Mouse (Mus musculus): ENCODE measurements around the gene Agpat3. TPM values are rescaled to one million over a fixed set of nuclear protein-coding genes. Genes with fewer than 3 reads are reported as not detected.

Gene Agpat3
- total and polyA plus RNA-seq, 3 experiments: 0.07 TPM; not detected in 2

DNA sequence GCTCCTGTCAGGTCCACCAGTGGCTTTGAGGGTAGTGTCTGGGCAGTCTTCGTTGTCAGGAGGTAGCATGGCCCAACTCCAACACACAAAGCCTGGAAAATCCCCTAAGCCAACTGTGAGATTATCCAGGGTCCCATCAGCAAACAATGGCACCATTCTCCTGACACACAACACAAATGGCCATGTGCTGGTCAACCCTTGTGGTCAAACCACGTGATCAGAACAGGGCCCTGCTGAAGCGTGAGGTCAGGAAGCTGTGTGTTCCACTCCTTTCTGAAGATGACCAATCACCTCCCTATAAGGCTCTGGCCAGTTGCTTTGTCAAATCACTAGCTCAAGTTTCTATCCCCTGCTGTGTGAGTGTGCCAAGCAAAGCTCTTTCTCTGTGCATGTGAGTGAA is 47.3 kb downstream of the Agpat3 start:
- H3K4me1 ChIP-seq (ENCODE audit: control insufficient read depth in 1 of 2, insufficient read depth in 2 of 2, low read length in 2 of 2): no peaks in the 10 kb centered on the region
- H3K9ac ChIP-seq (ENCODE audit: control insufficient read depth, low read depth, low read length, poor library complexity, severe bottlenecking): no peak overlapping the region
- H3K79me2 ChIP-seq (ENCODE audit: control insufficient read depth, insufficient read depth, low read length, poor library complexity): no peaks in the 10 kb centered on the region
- no peak overlapping the region for H3K4me3 ChIP-seq (ENCODE audit: control insufficient read depth in 1 of 2, insufficient read depth in 1 of 2, low read depth in 2 of 2, low read length in 2 of 2)
- peaks cover 8 to 10% of the 10 kb centered on the region in 2 experiments for H3K27me3 ChIP-seq (ENCODE audit: control insufficient read depth in 1 of 2, insufficient read depth in 2 of 2, low read length in 2 of 2)
- no peak for DNase-seq (ENCODE audit: low read depth, low spot score)
- H3K36me3 ChIP-seq (ENCODE audit: control insufficient read depth in 1 of 2, insufficient read depth in 2 of 2, low read length in 2 of 2): no peaks in the 10 kb centered on the region
- no peaks in the 10 kb centered on the region for H3K9me3 ChIP-seq (replicated peaks; ENCODE audit: insufficient read depth, low read length)
- no peak for TF ChIP-seq RAD21 (IDR thresholded peaks at IDR 0.05; ENCODE audit: low read depth, low read length)
- TF ChIP-seq MYC (IDR thresholded peaks at IDR 0.05; ENCODE audit: low read depth, low read length): no peak
- no peak for TF ChIP-seq KAT2A (conservative IDR thresholded peaks at IDR 0.05; ENCODE audit: low read depth, low read length)
- TF ChIP-seq MYB (IDR thresholded peaks at IDR 0.05; ENCODE audit: low read depth, low read length): no peak
- no peak for TF ChIP-seq USF1 (IDR thresholded peaks at IDR 0.05; ENCODE audit: low read depth, low read length)
- TF ChIP-seq MAFK (IDR thresholded peaks at IDR 0.05; ENCODE audit: borderline replicate concordance, low read depth, low read length): no peak
- TF ChIP-seq POLR2AphosphoS2 (IDR thresholded peaks at IDR 0.05; ENCODE audit: low read length): no peak
- no peak for TF ChIP-seq ZC3H11A (IDR thresholded peaks at IDR 0.05; ENCODE audit: low read depth, low read length)
- no peak overlapping the region for H3K27ac ChIP-seq (ENCODE audit: control insufficient read depth, low read depth, low read length)

DNA sequence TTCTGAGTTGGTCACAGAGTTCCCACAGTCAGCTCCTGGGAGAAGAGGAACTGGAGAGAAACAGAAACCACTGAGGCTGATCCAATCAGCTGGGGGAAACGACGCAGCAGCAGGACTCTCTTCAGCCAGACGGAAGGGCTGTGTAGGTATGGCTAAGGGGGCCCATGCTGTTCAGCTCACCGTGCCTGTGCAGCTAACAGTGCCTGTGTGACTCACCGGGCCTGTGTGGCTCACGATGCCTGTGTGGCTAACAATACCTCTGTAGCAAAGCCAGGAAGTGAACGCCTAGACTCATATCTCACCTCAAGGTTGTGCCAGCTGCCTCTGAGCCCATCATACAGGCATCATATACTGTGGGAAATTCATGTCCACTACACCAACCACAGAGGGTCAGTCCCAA is 48.6 kb downstream of the Agpat3 start:
- H3K4me1 ChIP-seq (ENCODE audit: control insufficient read depth in 1 of 2, insufficient read depth in 2 of 2, low read length in 2 of 2): no peaks in the 10 kb centered on the region
- no peak overlapping the region for H3K27ac ChIP-seq (ENCODE audit: control insufficient read depth, low read depth, low read length)
- H3K4me3 ChIP-seq (ENCODE audit: control insufficient read depth in 1 of 2, insufficient read depth in 1 of 2, low read depth in 2 of 2, low read length in 2 of 2): no peak overlapping the region
- TF ChIP-seq UBTF (IDR thresholded peaks at IDR 0.05; ENCODE audit: borderline replicate concordance, insufficient read depth, low read depth, low read length) (no peak), MAX (IDR thresholded peaks at IDR 0.05; ENCODE audit: low read length) (no peak), JUND (IDR thresholded peaks at IDR 0.05; ENCODE audit: low read depth, low read length) (no peak), MYC (IDR thresholded peaks at IDR 0.05; ENCODE audit: low read depth, low read length) (no peak), POLR2A (IDR thresholded peaks at IDR 0.05; ENCODE audit: control insufficient read depth in 1 of 2, insufficient read depth in 1 of 2, low read depth in 1 of 2, low read length in 2 of 2, poor library complexity in 1 of 2) (no peak), HCFC1 (IDR thresholded peaks at IDR 0.05; ENCODE audit: low read depth, low read length) (no peak), E2F4 (IDR thresholded peaks at IDR 0.05; ENCODE audit: borderline replicate concordance, low read depth, low read length) (no peak), KAT2A (conservative IDR thresholded peaks at IDR 0.05; ENCODE audit: low read depth, low read length) (no peak), MAZ (IDR thresholded peaks at IDR 0.05; ENCODE audit: low read depth, low read length) (no peak), SMC3 (IDR thresholded peaks at IDR 0.05; ENCODE audit: low read depth, low read length) (no peak), TBP (IDR thresholded peaks at IDR 0.05; ENCODE audit: low read depth, low read length) (no peak), GATA1 (IDR thresholded peaks at IDR 0.05; ENCODE audit: low read depth, low read length) (no peak), NRF1 (IDR thresholded peaks at IDR 0.05; ENCODE audit: insufficient read depth, low read depth, low read length, poor library complexity, severe bottlenecking) (no peak), POLR2AphosphoS5 (IDR thresholded peaks at IDR 0.05; ENCODE audit: borderline replicate concordance, low read depth, low read length) (no peak), ZMIZ1 (IDR thresholded peaks at IDR 0.05; ENCODE audit: low read depth, low read length) (no peak), MEF2A (IDR thresholded peaks at IDR 0.05; ENCODE audit: extremely low read depth, insufficient replicate concordance, low read depth, low read length, poor library complexity, severe bottlenecking) (no peak)
- H3K9me3 ChIP-seq (replicated peaks; ENCODE audit: insufficient read depth, low read length): no peaks in the 10 kb centered on the region
- H3K79me2 ChIP-seq (ENCODE audit: control insufficient read depth, insufficient read depth, low read length, poor library complexity): no peaks in the 10 kb centered on the region
- no peak overlapping the region for H3K9ac ChIP-seq (ENCODE audit: control insufficient read depth, low read depth, low read length, poor library complexity, severe bottlenecking)
- DNase-seq (ENCODE audit: low read depth, low spot score): peak; percentile 33
- H3K27me3 ChIP-seq (ENCODE audit: control insufficient read depth in 1 of 2, insufficient read depth in 2 of 2, low read length in 2 of 2): peaks cover 4 to 8% of the 10 kb centered on the region in 2 experiments
- H3K36me3 ChIP-seq (ENCODE audit: control insufficient read depth in 1 of 2, insufficient read depth in 2 of 2, low read length in 2 of 2): no peaks in the 10 kb centered on the region

All from MEL (cell line).